Mouse (Mus musculus) adrenal gland, adult (tissue): ENCODE data around the gene Wnt10a.
"Not testable (repeated sequence)": the region's sequence is repeated elsewhere in the genome, so short reads cannot be mapped to it uniquely, and the experiment has no call there.

Experiments used
- DNase-seq, 2 experiments: peaks; one replicate each; pipeline ENCODE4 v3.0.0; 2022 to 2023; ENCODE audit warnings: low spot score in 1 of 2; ENCODE audit not compliant: inconsistent age in 2 of 2

Wnt10a gene

DNA sequence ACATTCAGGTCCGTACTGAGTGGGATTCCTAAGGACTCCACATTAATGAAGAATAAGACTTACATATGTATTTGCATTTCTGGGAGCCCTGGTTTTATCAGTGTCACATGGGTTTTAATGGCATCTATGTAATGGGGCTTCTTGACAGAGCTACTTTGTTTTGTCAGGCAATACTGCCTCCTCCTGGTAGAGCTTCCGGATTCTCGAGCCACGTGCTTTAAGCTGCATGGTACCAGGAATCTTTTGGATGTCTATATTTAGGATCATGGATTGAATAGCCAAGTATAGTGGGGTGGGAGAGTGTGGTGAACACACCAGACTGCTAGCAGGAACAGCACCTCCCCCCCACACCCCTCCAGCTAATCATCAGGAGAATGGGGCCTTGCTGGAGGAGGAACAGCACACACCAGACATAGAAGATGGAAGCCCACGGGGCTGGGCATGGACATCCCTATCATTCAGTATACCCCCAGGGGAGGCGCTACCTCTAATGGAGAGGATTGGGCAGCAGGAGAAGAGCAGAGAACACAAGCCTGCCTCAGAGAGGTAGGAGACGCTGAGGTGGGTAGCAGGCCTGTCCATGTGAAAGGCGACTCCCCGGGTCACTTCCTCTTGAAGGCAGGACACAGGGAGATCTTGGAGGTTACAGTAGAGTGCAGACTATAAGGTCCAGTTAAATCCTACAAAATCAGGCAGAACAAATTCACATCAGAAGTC, 23.8 kb downstream of the Wnt10a start:
- DNase-seq: no peak

DNA sequence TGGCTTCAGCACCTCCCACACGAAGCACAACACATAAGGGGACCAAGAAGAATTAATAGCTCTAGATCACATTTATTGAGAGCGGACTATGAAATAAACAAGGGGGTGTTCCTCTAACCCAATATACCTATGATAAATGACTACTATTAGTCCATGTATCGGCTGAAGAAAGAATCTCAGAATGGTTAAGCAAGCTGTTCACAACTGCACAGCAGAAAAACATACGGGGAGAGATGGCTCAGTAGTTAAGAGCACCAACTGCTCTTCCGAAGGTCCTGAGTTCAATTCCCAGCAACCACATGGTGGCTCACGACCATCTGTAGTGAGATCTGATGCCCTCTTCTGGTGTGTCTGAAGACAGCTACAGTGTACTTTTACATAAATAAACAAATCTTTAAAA, 24.6 kb downstream of the Wnt10a start:
- not testable (repeated sequence) for DNase-seq

DNA sequence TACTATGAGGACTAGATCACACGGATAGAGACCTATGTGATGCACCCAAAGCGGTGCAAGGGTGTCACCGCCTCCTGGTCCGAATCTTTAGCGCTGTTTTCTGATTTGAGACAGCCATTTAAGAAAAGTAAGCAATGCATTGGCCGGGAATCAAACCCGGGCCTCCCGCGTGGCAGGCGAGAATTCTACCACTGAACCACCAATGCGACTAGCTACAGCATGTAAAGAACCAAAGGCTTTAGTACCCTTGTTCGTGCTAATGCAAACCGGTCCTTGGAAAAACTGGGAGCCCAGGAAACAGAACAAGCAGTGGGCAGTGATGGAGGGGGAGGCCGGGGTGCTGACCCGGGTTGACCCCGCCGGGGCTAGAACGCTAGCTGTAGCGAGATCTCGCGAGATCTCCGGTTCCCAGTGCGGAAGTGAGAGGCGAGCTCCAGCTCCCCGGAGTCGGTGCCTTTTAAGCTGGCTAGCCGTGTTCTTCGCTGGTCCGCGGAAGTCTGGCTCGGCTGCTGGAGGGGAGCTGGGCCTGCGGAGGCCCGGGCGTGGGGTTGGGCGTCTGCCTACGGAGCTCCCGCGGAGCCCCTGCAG, 25.4 kb downstream of the Wnt10a start:
- peak; percentile 93 to 97 for DNase-seq

DNA sequence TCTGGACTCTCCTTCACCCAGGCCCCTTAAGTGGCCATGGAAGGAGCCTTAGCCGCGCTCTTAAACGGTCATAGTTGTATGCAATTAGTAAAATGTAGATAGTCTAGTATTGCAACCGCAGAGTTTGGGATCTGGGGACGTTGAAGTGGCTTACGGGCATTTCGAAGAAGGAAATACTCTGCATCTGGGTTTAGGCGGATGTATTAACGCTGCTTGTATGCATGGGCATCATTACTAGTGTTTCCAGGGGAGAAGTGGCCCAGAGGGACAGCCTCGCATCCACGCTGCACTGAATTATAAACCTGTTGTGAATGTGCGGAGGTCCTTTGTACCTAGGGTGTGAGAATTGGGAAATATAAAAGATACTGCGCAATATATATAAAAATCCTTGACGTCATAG, 25.9 kb downstream of the Wnt10a start:
- DNase-seq: no peak

DNA sequence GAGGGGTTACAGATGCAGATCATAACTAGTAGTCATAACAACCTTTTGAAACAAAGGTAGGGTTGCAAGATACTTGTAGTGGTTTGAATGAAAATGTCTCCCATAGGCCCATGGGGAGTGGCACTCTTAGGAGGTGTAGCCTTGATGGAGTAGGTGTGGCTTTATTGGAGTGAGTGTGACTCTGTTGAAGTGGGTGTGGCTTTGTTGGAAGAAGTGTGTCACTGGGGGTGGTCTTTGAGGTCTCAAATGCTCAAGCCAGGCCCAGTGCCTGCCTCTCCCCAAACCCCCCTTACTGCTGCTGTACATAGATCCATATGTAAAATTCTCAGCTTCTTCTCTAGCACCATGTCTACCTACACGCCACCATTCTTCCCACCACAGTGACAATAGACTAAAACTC, 27.2 kb downstream of the Wnt10a start:
- DNase-seq: no peak

DNA sequence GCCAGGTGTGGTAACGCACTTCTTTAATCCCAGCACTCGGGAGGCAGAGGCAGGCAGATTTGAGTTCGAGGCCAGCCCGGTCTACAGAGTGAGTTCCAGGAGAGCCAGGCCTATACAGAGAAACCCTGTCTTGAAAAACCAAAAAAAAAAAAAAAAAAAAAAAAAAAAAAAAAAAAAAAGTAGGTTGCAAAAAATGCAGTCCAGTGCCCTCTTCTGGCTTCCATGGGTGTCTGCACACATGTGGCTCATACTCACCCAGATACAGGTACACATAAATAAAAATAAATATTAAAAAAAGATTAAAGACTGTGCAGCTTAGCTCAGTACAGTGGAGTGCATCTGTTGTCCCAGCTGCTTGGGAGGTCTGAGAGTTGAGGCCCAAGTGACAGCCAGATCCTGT, 32.3 kb downstream of the Wnt10a start:
- DNase-seq: not testable (repeated sequence)

DNA sequence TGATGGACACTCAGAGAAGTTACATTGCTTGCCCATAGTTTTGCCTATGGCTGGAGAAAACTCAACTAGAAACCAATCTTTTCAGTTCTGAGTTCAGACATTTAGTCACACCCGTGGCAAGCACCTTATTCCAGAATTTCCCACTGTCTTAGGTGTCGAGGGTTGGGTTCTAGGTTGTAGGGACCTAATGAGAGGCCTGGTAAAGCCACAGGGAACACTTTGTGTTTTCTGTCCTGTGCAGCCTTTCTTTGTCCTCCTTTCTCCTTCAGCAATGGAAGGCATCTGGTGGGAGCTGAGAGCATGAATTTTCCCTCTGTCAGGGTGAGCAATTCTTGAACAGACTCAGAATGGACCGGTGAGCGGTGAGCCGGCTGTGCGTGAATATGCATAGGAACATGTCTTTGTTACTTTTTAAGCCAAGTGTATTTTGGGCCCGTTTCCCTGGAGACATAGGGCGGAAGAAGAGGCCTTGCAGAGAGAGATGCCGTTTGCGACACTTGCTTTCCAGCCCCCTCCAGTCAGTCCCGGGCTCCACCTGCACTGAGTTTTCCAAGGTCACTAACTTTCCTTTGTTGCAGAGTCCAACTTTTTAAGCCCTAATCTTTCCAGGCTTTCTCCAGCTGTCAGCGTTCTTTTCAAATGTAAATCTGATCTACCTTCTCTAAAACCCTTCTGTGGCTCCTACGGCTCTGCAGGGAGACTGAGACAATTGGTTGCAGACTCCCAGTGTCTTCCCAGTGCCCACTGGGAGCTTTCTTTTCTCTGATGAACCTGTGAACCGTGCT, 33.4 kb downstream of the Wnt10a start:
- peak in 1 of 2 experiments; percentile 55 for DNase-seq

DNA sequence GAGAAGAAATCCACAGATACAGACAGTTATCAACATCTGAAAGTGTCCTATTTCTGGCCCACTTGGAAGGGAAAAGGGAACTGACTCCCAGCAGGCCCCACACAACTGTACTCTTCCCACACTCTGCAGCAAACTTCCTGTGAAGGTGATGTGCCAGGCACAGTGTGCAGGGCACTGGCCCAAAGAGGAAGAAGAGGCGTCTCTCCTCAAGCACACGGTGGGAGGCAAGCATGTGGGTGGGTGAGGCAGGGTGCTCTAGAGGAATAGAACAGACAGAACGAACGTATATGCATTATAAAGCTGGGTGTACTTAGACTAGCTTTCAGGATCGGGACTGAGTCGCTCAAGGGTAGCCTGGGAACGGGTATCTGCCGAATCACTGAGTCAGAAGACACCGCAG, 38.7 kb downstream of the Wnt10a start:
- no peak for DNase-seq

DNA sequence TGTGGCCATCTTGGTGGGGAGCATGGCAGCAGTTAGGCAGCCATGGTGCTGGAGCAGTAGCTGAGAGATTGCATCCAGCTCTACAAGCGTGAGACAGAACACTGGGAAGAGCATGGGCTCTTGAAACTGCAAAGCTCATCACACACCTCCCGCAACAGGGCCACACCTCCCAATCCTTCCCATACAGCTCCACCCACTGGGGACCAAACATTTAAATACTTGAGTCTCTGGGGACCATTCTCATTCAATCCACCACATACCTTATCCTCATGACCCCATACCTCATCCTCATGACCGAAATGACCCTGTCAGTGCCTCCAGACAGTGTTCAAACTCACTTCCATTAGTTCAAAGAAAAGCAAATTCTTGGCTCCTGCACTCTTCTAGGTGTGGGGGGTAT, 41.9 kb downstream of the Wnt10a start:
- no peak for DNase-seq

DNA sequence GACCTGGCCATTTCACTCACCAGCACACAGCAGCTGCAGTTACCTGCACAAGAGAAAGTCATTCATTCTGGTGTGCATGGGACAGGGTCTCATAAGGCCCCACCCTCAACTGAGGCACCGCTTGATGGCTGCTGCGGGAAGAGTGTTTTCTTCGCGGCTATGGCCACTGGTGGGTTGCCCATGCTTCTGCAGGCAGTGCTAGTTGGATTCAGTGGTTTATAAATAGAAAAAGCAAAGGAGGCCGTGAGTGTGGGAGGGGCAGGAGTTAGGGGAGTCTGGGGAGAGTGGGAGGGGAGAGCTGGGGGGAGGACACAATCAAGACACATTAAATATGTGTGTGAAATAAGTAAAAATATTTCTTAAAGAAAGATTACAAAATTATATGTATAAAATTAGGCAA, 51.8 kb downstream of the Wnt10a start:
- DNase-seq: no peak

DNA sequence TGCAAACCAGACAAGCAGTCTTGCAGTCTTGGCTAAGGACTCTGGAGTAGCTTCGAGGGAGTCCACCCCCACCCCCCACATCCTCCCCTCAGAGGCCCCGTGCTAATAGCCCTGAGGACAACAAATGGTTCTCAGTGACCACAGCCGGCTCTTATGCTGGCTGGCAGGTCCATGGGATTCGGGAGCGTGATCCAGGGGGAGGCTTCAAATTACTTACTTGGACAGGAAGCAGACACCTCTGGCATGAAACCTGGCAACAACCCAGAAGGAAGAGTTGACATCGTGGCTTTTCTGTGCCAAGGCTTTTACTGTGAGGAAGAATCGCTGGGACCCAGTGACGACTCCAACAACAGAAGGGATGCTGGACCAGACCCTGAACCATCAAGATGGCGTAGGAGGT, 55.0 kb downstream of the Wnt10a start:
- DNase-seq: no peak

DNA sequence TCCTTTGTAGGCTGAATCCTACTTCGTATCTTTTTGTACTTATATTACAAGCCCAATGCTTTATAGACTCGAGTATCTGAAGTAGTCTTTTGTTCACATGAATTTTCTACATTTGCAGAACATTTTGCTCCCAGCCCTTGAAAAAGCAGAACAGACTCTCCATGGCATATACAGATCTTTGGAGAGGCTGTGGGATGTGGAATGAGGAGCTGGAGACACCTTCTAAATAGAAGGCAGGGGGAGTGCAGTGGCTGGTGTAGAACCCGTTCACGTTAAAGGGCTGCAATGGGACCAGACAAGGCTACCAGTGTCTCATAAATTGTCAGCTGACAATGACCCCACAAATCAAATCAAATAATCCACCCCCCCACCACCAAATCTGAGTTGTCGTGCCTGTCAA, 57.6 kb downstream of the Wnt10a start:
- DNase-seq: no peak

DNA sequence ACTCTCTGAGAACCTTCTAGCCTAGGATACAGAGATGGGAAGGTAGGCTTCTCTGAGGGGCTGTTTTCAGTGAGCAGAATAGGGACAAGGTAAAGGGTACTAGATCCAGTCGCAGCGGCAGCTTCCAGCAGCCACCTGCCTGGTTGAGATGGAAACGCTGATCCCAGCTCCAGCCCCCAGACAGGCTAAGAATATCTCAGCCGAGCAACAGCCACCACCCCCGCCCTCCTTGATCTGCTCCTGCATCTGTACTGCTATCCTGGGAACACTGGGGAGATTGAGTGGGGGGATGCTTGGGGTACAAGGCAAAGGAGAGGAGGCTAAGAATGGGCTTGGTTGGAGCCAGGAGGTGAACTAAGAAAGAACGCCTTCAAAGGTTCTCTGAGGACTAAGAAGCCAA, 58.9 kb downstream of the Wnt10a start:
- DNase-seq: no peak

DNA sequence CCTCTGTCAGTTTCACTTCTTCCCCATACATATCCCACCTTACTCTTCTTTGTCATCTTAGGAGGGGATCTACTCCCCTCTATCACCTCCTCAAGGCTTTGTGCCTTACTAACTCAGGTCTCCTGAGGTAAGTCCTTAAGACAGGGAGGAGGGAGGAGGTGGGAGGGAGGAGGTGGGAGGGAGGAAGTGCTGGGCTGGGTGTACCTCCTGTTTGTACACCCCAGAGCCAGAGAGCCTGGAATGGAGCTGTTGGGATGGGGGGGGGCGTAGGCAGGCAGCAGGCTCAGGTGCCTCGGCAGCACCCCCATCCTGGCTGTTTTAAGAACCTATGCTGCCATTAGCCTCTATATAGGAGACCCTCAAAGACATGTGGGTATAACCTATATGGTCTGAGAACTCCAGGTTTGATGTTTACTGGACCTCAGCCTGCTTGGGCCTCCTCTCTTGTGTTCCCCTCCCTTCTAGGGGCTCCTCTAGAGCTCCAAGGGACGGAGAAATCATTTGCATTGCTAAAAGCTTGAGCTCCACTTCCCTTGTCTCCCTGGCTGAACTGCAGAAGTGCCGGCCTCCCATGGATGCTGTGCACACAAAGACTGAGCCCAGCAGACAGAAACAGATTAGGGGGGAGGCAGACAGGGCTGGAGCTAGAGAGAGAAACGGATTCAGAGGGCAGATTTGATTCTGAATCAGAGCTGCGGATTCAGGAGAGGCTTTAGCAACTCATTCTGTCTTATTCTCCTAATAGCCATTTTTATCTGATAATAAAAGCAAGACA, 59.9 kb downstream of the Wnt10a start:
- DNase-seq: no peak
